Mouse (Mus musculus) frontal cortex, adult (tissue): Measurements from ENCODE around the gene Vmn1r220.
"Not testable (repeated sequence)": the region's sequence is repeated elsewhere in the genome, so short reads cannot be mapped to it uniquely, and the experiment has no call there.

Experiments
- ATAC-seq: cut with Nextera tagmentation; 2 replicates; pipeline ENCODE4 v1.9.2; 2017; ENCODE audit warnings: mild to moderate bottlenecking, moderate library complexity, mixed read lengths; ENCODE audit not compliant: low TSS enrichment

Gene Vmn1r220

GRCm38 (mm10) chr13:23187875-23188274 lies at the start of gene Vmn1r220:
Gene Vmn1r220 (minus strand): TSS chr13:23187975.
- no peak for ATAC-seq

- not testable (repeated sequence) for ATAC-seq
Observed at GRCm38 (mm10) chr13:23235847-23236246, 48.1 kb upstream of the Vmn1r220 start, which contains the start of gene Vmn1r222. Gene Vmn1r222 (minus strand): TSS chr13:23235947.

GRCm38 (mm10) chr13:23213827-23214226 lies 26.1 kb upstream of the Vmn1r220 start, which contains the start of gene Vmn1r221:
Gene Vmn1r221 (plus strand): TSS chr13:23214127.
- ATAC-seq = not testable (repeated sequence)

GRCm38 (mm10) chr13:23203885-23204284 lies 16.1 kb upstream of the Vmn1r220 start:
- not testable (repeated sequence) for ATAC-seq

- not testable (repeated sequence) for ATAC-seq
Observed at GRCm38 (mm10) chr13:23166471-23166870, 21.3 kb downstream of the Vmn1r220 start.

GRCm38 (mm10) chr13:23159012-23159411 lies 28.8 kb downstream of the Vmn1r220 start, which contains the start of gene Vmn1r219:
Gene Vmn1r219 (plus strand): TSS chr13:23159312.
- ATAC-seq = no peak

- ATAC-seq = no peak
Observed at GRCm38 (mm10) chr13:23157848-23158247, 29.9 kb downstream of the Vmn1r220 start.

GRCm38 (mm10) chr13:23138880-23139279 lies 48.9 kb downstream of the Vmn1r220 start:
- no peak for ATAC-seq

- ATAC-seq = no peak
Observed at GRCm38 (mm10) chr13:23133501-23133900, 54.3 kb downstream of the Vmn1r220 start.

- no peak for ATAC-seq
Observed at GRCm38 (mm10) chr13:23133099-23133498, 54.7 kb downstream of the Vmn1r220 start, which contains the start of gene Vmn1r218. Gene Vmn1r218 (plus strand): TSS chr13:23133155.
